In the genomic region with DNA sequence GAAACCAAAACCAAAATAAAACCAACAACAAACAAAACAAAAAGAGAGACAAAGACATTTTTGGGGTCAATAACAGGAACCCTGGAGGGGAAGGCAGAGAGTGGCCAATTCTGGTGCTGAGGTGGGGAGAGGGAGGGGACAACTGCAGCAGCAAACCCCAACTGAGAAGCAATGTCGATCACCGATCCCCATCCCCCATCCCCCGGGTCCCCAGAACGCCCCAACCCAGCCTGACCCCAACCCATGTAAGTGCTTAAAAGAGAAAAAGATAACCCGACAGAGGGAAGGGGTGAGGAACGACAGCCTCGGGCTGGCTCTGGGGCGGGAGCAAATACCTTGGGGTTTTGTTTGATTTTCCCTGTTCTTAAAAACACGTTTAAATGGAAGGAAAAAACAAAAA, we compare ENCODE assay signal across 20 mouse cellular contexts.
"Had no signal": no experiment of that assay in that cellular context is flagged by ENCODE, and none has a peak within 500 bp of the region (broad histone marks: within the 10 kb centered on the region; RNA-seq: fewer than 3 reads in every experiment).

No protein-coding gene starts in this region.

- H3K27ac ChIP-seq: lung, embryonic 15.5 days; midbrain, embryonic 10.5 days; midbrain, embryonic 12.5 days; neural tube, embryonic 13.5 days; neural tube, embryonic 15.5 days had no signal

- DNase-seq: liver, postnatal 0 days; lung, adult 2 months; lung, postnatal 4 days; midbrain, embryonic 14.5 days; retina, postnatal 1 day; right cerebral cortex, adult 18-20 months; right cerebral cortex, postnatal 25 days; right cerebral cortex, postnatal 4 days; spleen, adult 18-20 months; thymus, adult 18-20 months; thymus, postnatal 14 days; thymus, postnatal 36 days had no signal

- H3K4me3 ChIP-seq: lung, embryonic 15.5 days; midbrain, embryonic 10.5 days; midbrain, embryonic 12.5 days; myocyte; neural tube, embryonic 13.5 days; neural tube, embryonic 15.5 days had no signal

- H3K9ac ChIP-seq: liver, postnatal 0 days; lung, embryonic 15.5 days; midbrain, embryonic 12.5 days; neural tube, embryonic 13.5 days; neural tube, embryonic 15.5 days had no signal

- H3K4me2 ChIP-seq: lung, embryonic 15.5 days; midbrain, embryonic 12.5 days; neural tube, embryonic 13.5 days; neural tube, embryonic 15.5 days had no signal

- ATAC-seq: liver, postnatal 0 days; lung, postnatal 0 days; midbrain, embryonic 16.5 days had no signal

- H3K9me3 ChIP-seq: lung, embryonic 15.5 days; midbrain, embryonic 10.5 days; midbrain, embryonic 12.5 days; neural tube, embryonic 13.5 days; neural tube, embryonic 15.5 days had no signal

- H3K27me3 ChIP-seq: lung, embryonic 15.5 days; midbrain, embryonic 12.5 days; neural tube, embryonic 13.5 days; neural tube, embryonic 15.5 days had no signal
